Mouse (Mus musculus): ENCODE measurements around the gene 3110082I17Rik. TPM values are rescaled to one million over a fixed set of nuclear protein-coding genes. Genes with fewer than 3 reads are reported as not detected.

3110082I17Rik gene
- polyA plus RNA-seq, 1 experiment from 2014 or later = 30.6 TPM

DNA sequence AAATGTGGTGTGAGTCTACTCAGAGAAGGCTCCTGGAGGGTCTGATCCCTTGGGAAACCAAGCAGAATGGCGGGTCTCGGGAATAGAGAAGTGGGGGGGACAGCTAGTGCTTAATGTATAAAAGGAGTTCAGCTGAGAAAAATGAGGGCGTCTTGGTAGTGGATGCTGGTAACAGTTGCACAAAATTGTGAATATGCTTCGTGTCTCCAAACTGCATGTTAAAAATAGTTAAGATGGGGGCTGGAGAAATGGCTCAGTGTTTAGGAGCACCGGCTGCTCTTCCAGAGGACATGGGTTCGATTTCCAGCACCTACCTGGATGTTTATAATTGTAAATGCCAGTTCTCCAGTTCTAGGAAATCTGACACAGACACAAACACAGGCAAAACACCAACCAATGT lies 139.0 kb downstream of the 3110082I17Rik start:
- no peak for ATAC-seq (ENCODE audit: low FRiP score)
- H3K36me3 ChIP-seq (replicated peaks) = no peaks in the 10 kb centered on the region
- no peak overlapping the region for H3K9ac ChIP-seq
- H3K27me3 ChIP-seq = peaks cover 44% of the 10 kb centered on the region
- no peak overlapping the region for H3K4me2 ChIP-seq
- WGBS = 76% methylated on average over 6 of the region's 6 CpGs
- H3K27ac ChIP-seq = no peak overlapping the region
- peaks cover 14% of the 10 kb centered on the region for H3K4me1 ChIP-seq
- no peak overlapping the region for H3K4me3 ChIP-seq (replicated peaks)
- no peaks in the 10 kb centered on the region for H3K9me3 ChIP-seq

DNA sequence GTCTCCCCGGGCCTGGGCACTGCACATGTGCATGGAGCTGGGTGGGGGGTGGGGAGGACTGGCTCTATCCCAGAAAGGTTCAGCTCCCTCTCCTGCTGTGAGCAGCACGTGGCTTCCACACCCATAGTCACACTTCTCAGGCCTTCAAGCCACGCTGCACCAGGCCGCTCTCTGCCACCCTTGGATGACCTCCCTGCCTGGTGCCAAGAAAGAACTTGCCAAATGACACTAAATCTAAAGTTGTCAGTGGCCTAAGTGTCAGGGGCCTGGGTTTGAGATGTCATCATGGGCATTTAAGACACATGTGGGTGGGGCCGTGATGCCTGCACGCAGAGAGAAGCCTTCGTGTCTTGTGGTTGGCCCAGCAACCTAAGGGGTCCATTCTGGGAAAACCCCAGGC lies 139.9 kb downstream of the 3110082I17Rik start:
- Histone ChIP-seq H3K9ac (no peak overlapping the region), H3K4me1 (peaks cover 9% of the 10 kb centered on the region), H3K4me3 (replicated peaks) (no peak overlapping the region), H3K4me2 (no peak overlapping the region), H3K27ac (no peak overlapping the region), H3K9me3 (no peaks in the 10 kb centered on the region), H3K36me3 (replicated peaks) (no peaks in the 10 kb centered on the region), H3K27me3 (peaks cover 35% of the 10 kb centered on the region)
- no peak for ATAC-seq (ENCODE audit: low FRiP score)
- 82% methylated on average over 7 of the region's 7 CpGs for WGBS

DNA sequence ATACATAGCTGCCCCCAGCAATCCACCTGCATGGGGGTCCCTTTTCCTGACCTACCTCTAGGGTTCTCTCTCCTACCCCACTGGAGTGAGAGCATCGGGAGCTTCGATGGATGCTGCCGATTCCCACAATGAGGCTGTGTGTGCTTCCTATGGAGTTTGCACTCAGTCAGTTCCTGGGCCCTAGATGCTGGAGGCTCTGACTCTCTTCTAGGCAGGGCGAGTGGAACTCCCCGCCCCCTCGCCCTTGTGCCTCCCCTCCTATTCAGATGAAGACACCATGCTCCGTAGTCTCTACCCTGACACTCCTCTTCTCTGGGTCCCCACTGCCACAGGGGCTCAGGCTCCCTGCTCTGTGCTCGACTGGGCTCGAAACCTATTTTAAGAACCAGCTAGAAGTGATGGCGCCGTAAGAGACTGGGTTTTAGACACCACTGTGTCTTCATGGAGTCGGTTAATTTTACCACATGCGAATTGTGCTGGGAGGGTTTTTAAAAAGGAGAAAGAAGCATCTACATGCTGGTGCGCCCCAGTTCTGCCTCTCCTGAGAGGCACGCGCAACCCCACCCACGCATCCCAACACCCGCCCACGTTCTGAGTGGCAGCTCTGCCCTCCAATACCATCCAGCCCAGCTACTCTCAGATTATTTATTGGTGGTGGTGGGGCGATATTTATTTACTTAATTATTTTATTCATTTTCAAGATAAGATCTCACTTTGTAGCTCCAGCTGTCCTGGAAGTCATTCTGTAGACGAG lies 142.4 kb downstream of the 3110082I17Rik start:
- Histone ChIP-seq H3K4me2 (no peak overlapping the region), H3K27ac (no peak overlapping the region), H3K27me3 (peaks cover 13% of the 10 kb centered on the region; the same call in 1 of the 2 replicates), H3K4me3 (replicated peaks) (no peak overlapping the region), H3K9me3 (no peaks in the 10 kb centered on the region), H3K4me1 (no peaks in the 10 kb centered on the region), H3K36me3 (replicated peaks) (no peaks in the 10 kb centered on the region), H3K9ac (no peak overlapping the region)
- 69% methylated on average over 21 of the region's 21 CpGs for WGBS
- no peak for ATAC-seq (ENCODE audit: low FRiP score)

DNA sequence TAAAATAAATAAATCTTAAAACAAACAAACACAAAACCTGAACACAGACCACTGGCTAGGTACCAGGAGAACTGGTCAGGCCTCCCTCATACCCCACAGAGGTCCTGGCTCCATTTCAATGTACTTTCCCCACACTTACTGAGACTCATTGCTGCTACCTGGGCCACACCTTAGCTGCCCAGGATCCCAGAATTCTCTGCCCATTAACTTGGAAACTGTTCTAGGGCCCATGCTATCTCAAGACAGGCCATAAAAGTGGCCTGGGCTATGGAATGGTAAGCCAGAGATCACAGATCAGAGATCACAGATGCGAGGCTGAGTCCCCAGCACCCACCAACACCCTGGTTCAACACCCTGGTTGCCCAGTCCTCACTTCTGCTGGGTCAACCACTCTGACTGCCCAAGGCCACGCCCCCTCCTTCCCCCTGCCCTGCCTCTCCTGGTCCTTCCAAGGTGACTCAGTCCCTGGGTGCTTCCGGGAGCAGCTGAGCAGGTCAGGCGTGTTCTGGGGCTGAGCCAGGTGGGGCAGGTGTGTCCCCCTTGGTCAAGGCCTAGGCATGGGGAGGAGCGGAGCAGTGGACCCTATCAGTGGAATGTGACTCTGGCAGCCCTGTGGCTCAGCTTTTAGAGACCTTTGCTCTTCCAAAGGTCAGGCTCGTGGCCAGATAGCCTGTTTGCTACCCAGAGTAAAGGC lies 143.2 kb downstream of the 3110082I17Rik start:
- Histone ChIP-seq H3K36me3 (replicated peaks) (no peaks in the 10 kb centered on the region), H3K4me3 (replicated peaks) (no peak overlapping the region), H3K4me2 (no peak overlapping the region), H3K9me3 (no peaks in the 10 kb centered on the region), H3K4me1 (no peaks in the 10 kb centered on the region), H3K27ac (no peak overlapping the region), H3K27me3 (0 out of 2 replicates have a peak, but pooled peaks cover 6% of the 10 kb centered on the region), H3K9ac (no peak overlapping the region)
- ATAC-seq (ENCODE audit: low FRiP score) = no peak
- 70% methylated on average over 6 of the region's 6 CpGs for WGBS

DNA sequence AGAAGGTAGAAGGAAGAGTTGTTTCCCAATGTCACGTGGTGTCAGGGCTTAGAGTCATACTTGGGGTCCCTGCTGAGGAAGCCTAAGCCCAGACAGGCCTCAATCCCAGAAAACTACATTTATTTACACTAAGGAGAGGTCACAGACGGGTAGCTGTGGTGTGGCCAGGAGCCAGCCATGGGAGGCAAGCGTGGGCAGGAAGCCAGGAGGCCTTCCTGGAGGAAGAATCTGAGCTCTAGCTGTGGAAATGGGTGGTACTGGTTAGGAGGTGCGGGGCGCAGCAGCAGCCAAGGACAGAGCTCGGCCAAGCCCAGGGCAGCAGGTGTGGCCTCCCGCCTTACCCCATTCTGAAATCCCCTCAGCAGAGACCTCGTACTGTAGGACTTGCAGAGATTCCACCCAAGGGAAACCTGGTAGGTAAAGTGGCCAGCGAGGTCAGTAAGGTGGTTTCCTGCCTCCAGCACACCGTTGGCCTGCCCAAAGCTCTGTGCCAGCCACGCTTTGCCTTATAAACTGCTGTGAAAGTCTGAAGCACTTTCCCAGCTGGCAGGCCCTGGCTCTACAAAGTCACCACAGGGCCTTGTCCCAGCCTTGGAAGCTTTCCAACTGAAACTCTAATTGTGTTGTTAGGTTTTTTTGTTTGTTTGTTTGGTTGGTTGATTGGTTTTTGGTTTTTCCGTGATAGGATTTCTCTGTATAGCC lies 145.2 kb downstream of the 3110082I17Rik start:
- Histone ChIP-seq H3K36me3 (replicated peaks) (no peaks in the 10 kb centered on the region), H3K9ac (no peak overlapping the region), H3K4me3 (replicated peaks) (no peak overlapping the region), H3K27ac (no peak overlapping the region), H3K27me3 (0 out of 2 replicates have a peak, but pooled peaks cover 10% of the 10 kb centered on the region), H3K4me2 (no peak overlapping the region), H3K9me3 (no peaks in the 10 kb centered on the region), H3K4me1 (no peaks in the 10 kb centered on the region)
- WGBS = 84% methylated on average over 12 of the region's 12 CpGs
- no peak for ATAC-seq (ENCODE audit: low FRiP score)

DNA sequence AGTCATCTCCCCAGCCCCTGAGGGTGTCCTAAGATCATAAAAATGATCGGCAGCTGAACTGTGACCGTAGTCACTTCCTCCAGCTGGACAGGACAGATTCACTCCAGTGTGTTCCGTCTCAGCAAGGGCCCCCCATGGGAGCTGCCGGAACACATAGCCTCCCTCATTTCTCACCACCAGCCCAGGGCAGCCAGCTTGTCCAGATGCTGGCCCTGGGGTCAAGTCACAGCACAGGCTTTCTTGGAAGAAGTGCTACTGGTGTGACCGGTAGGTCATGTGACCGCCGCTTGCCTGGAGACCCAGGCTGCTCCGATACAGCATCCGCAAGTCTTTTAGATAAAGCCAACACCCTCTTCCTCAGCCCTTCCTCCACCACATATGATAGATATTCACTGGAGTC lies 146.8 kb downstream of the 3110082I17Rik start:
- WGBS = 94% methylated on average over 9 of the region's 9 CpGs
- ATAC-seq (ENCODE audit: low FRiP score) = no peak
- no peaks in the 10 kb centered on the region for H3K36me3 ChIP-seq (replicated peaks)
- H3K4me1 ChIP-seq = no peaks in the 10 kb centered on the region
- no peak overlapping the region for H3K9ac ChIP-seq
- H3K27ac ChIP-seq = no peak overlapping the region
- H3K27me3 ChIP-seq = 0 out of 2 replicates have a peak, but pooled peaks cover 10% of the 10 kb centered on the region
- no peaks in the 10 kb centered on the region for H3K9me3 ChIP-seq
- no peak overlapping the region for H3K4me3 ChIP-seq (replicated peaks)
- H3K4me2 ChIP-seq = no peak overlapping the region

DNA sequence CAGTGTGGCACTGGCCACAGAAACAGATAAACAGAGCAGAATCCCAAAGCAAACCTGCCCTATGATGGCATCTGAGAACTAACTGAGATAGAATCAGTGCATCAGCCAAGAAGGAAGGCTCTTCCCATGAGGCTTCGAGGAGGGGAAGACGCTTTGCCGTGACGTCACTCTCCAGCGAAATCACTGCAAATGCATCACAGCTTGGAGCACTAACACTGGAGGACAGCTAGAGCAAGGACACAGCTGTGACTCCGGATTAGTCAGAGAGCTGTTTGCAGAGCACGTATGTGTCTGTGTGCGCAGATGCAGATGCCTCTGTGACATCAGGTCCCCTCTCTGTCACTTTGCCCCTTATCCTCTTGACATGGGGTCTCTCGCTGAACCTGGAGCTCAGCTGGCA lies 148.5 kb downstream of the 3110082I17Rik start:
- no peaks in the 10 kb centered on the region for H3K9me3 ChIP-seq
- no peak overlapping the region for H3K4me2 ChIP-seq
- H3K27ac ChIP-seq = no peak overlapping the region
- H3K36me3 ChIP-seq (replicated peaks) = no peaks in the 10 kb centered on the region
- 0 out of 2 replicates have a peak, but pooled peaks cover 6% of the 10 kb centered on the region for H3K27me3 ChIP-seq
- 88% methylated on average over 9 of the region's 9 CpGs for WGBS
- H3K9ac ChIP-seq = no peak overlapping the region
- ATAC-seq (ENCODE audit: low FRiP score) = no peak
- H3K4me1 ChIP-seq = no peaks in the 10 kb centered on the region
- no peak overlapping the region for H3K4me3 ChIP-seq (replicated peaks)

DNA sequence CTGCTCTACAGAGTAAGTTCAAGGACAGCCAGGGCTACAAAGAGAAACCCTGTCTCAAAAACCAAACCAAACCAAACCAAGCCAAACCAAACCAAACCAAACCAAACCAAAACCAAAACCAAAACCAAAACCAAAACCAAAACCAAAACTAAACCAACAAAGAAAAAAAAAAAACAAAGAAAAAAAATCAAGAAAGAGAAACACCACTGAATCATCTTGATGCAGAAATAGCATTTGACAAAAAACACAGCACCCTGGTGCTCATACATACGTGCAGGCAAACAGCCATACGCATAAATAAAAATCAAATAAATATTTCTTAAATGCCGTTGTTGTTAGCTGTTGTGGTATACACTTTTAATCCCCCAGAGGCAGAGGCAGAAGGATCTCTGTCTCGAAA lies 149.8 kb downstream of the 3110082I17Rik start:
- 92% methylated on average over 4 of the region's 4 CpGs for WGBS
- no peaks in the 10 kb centered on the region for H3K36me3 ChIP-seq (replicated peaks)
- no peak for ATAC-seq (ENCODE audit: low FRiP score)
- H3K4me2 ChIP-seq = no peak overlapping the region
- H3K27me3 ChIP-seq = 0 out of 2 replicates have a peak, but pooled peaks cover 6% of the 10 kb centered on the region
- H3K27ac ChIP-seq = no peak overlapping the region
- no peaks in the 10 kb centered on the region for H3K9me3 ChIP-seq
- no peak overlapping the region for H3K4me3 ChIP-seq (replicated peaks)
- H3K4me1 ChIP-seq = no peaks in the 10 kb centered on the region
- no peak overlapping the region for H3K9ac ChIP-seq

DNA sequence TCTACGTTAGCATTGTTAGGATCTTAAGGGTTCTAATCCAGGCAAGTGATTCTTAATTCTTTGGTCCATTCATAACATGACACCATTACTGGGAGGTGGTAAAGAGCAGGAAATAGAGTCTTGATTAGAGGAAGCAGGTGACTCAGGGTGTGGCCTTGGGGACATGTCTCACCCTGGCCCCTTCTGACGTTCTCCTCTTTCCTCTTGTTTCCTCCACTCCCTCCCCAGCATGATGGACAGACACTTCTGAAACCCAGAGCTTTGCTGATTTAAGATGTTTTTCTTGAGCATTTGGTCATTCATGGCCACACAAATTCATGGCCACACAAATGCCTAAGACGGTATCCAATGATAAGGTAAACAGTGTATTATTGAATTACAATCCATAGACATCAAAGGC lies 150.4 kb downstream of the 3110082I17Rik start:
- no peak overlapping the region for H3K4me3 ChIP-seq (replicated peaks)
- WGBS = 92% methylated on average over 3 of the region's 3 CpGs
- no peak overlapping the region for H3K27ac ChIP-seq
- H3K4me2 ChIP-seq = no peak overlapping the region
- no peak overlapping the region for H3K9ac ChIP-seq
- H3K4me1 ChIP-seq = no peaks in the 10 kb centered on the region
- ATAC-seq (ENCODE audit: low FRiP score) = no peak
- no peaks in the 10 kb centered on the region for H3K36me3 ChIP-seq (replicated peaks)
- H3K9me3 ChIP-seq = no peaks in the 10 kb centered on the region
- 0 out of 2 replicates have a peak, but pooled peaks cover 6% of the 10 kb centered on the region for H3K27me3 ChIP-seq

MicroRNA genes within 50 kb of the gene (microRNA counts, 519-probe panel; counts per million panel counts)
- not detected for microRNA mmu-miR-339-3p
- microRNA mmu-miR-339-5p = not detected

Small RNA genes within 50 kb of the gene (microRNA-seq; reads per million reads assigned to microRNA genes)
- gene Mir339 = 511 reads per million, percentile 69 among the genes with 10 or more reads in this experiment

Other genes starting within 250 kb of the 3110082I17Rik start
- gene Get4, start 208.2 kb downstream of the 3110082I17Rik start, polyA plus RNA-seq (2016; fragmentation: Nextera tagmentation; extraction: Ambion mirVana) = 138 and 141 TPM in 2 replicates
- gene Adap1, start 134.9 kb downstream of the 3110082I17Rik start, polyA plus RNA-seq (2016; fragmentation: Nextera tagmentation; extraction: Ambion mirVana) = 2.3 and 3.3 TPM in 2 replicates
- 105 and 117 TPM in 2 replicates for gene Cox19, start 109.1 kb downstream of the 3110082I17Rik start, polyA plus RNA-seq (2016; fragmentation: Nextera tagmentation; extraction: Ambion mirVana)
- 0.17 and 0.24 TPM in 2 replicates for gene Cyp2w1, start 107.9 kb downstream of the 3110082I17Rik start, polyA plus RNA-seq (2016; fragmentation: Nextera tagmentation; extraction: Ambion mirVana)
- 1.2 and 1.4 TPM in 2 replicates for gene Gpr146, start 82.8 kb downstream of the 3110082I17Rik start, polyA plus RNA-seq (2016; fragmentation: Nextera tagmentation; extraction: Ambion mirVana)
- 0.10 and 0.22 TPM in 2 replicates for gene C130050O18Rik, start 55.2 kb downstream of the 3110082I17Rik start, polyA plus RNA-seq (2016; fragmentation: Nextera tagmentation; extraction: Ambion mirVana)
- 4.1 and 5.2 TPM in 2 replicates for gene Gper1, start 37.4 kb downstream of the 3110082I17Rik start, polyA plus RNA-seq (2016; fragmentation: Nextera tagmentation; extraction: Ambion mirVana)
- 10.4 and 12.9 TPM in 2 replicates for gene Zfand2a, start 24.0 kb upstream of the 3110082I17Rik start, polyA plus RNA-seq (2016; fragmentation: Nextera tagmentation; extraction: Ambion mirVana)
- 32.5 and 37.0 TPM in 2 replicates for gene Uncx, start 83.0 kb upstream of the 3110082I17Rik start, polyA plus RNA-seq (2016; fragmentation: Nextera tagmentation; extraction: Ambion mirVana)